Mouse (Mus musculus): Measurements from ENCODE around the gene Cdk10.

DNA sequence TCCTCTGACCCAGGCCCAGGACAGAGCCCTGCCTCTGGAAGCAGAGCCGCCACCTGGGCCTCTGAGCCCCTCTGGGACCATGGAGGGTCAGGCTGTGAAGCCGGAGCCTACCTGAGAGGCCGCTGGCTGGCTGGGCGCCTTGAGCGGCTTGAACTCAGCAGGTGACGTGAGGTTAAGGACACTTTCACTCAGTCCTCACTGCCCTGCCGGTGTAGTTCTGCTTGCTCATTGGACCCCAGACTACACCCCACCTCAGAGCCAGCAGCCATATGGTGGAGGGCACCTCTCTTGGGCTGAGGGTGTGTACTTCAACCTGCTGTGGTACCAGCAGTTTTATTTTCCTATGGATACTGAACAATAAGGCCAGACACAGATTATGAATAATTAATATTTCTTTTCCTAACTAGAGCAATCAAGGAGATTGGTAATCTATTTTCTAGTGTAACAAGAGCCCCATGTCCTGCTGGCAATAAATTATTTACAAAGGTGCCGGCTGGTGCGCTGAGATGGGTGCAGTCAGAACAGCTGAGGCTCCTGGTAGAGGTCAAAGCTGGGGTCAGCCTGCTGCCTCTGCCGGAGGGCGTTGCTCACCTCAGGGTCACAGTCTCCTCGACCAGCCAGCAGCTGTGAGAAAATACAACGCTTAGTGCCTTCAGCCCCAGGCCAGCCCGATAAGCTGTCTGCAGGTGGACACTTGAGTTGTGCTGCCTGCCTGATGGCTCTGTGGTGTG, 43.4 kb downstream of the Cdk10 start:
- TF ChIP-seq CTCF (conservative IDR thresholded peaks at IDR 0.05 in 1 of 2, IDR thresholded peaks at IDR 0.05 in 1 of 2; ENCODE audit: low read depth in 2 of 2, low read length in 2 of 2) (no peak), POLR2A (IDR thresholded peaks at IDR 0.05; ENCODE audit: low read depth, low read length) (no peak), ZMIZ1 (IDR thresholded peaks at IDR 0.05; ENCODE audit: low read depth, low read length) (no peak), SIN3A (IDR thresholded peaks at IDR 0.05; ENCODE audit: low read length) (no peak), ZKSCAN1 (IDR thresholded peaks at IDR 0.05; ENCODE audit: borderline replicate concordance, low read depth, low read length) (no peak), MAFK (IDR thresholded peaks at IDR 0.05; ENCODE audit: insufficient replicate concordance, low read length) (no peak), MYC (IDR thresholded peaks at IDR 0.05; ENCODE audit: low read depth, low read length) (no peak), HCFC1 (IDR thresholded peaks at IDR 0.05; ENCODE audit: low read depth, low read length) (no peak), SMC3 (IDR thresholded peaks at IDR 0.05; ENCODE audit: low read depth, low read length) (no peak), MAX (IDR thresholded peaks at IDR 0.05; ENCODE audit: low read length) (no peak)

Data from CH12.LX (cell line).